Mouse (Mus musculus) cerebellum, adult 11-12 months (tissue): ENCODE data around the gene Kat7.
A peak's percentile ranks its signal among the peaks of the same experiment; 100 is the strongest.

Experiments used
- DNase-seq: peaks from one replicate; pipeline ENCODE4 v3.0.0; 2022

Kat7 gene

DNA sequence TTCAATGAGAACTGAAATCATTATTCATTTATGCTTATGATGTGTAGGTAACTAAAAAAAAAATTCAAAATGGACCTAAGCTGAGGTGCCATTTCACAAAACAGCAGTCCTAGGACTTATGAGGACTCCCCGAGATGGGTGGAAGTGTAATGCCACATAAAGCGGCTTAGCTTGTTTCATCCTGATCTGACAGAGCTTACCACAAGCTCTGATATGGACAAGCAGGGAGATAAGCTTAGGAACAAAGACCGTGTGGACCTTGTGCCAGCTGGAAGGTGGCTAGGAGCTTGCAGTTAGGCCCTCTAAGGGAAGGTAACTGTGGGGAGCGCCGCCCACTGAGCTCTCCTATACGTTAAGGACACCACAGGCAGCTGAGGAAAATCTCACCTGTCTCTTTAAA is 34.0 kb downstream of the Kat7 start:
- DNase-seq, result no peak

DNA sequence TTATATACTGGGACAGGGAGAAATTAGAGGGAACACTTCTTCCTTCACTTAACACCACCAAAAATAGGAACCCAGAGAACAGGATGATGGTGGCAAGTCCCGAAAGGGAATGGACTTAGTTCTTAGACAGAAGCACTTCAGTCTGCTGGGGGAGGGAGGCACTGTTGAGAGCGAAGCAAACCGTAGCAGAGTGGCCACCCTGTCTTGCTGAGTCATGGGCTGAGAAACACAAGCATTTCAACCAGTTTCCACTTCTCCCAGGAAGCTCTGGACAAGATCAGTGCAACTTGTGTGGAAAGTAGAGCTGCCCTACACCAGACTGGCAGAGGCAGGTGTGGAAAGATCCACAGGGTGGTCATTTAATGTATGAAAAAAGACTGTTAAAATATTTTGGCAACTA is 35.4 kb downstream of the Kat7 start:
- DNase-seq, result no peak

DNA sequence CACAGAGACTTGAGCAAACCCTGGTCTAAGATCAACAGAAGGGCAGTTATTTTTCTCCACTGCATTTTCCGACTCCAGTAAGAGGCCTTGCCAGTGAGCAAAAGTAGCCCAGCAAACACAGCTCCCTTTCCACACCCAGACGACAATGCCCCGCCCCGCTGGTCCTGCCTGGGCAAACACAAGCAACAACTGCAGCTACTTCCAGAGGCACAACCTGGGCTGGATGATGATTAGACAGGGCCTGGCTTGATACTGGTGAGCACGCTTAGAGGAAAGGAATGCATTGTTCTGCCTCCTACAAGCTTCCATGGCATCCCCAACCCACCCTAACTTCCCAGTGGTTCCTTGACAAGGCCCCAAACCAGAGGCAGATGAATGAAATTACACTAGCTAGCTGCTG is 36.4 kb downstream of the Kat7 start:
- DNase-seq, result no peak

DNA sequence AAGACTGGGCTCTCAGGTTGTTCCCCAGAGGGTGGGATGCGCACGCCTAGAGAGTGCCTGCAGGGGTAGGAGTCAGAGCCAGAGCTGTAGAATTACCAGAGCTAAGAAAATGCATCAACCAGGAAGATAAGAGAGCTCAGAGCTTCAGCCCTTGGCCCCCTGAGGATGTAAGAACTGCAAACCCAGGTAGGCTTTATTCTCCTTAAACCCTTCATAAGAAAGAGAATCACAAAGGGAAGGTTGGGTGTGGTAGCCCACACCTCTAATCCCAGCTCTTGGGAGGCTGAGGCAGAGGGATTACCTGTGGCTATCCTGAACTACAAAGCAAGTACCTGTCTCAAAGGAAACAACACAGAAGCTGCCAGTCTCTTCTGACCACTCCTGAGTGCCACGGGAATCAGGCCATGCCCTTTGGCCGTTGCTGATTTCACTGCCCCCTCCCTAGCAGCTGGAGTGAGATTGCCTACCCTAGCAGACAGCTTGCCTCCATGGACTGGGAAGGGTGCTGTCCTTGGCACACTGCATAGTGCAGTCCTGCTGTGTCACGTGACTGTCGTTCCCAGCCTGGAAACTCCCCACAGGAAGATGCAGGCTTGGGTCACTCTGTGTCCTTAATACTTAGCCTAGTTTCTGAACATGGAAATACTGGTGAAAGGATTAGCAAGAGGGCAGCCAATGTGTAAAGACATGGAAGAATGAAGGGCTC is 43.4 kb downstream of the Kat7 start:
- no peak for DNase-seq

DNA sequence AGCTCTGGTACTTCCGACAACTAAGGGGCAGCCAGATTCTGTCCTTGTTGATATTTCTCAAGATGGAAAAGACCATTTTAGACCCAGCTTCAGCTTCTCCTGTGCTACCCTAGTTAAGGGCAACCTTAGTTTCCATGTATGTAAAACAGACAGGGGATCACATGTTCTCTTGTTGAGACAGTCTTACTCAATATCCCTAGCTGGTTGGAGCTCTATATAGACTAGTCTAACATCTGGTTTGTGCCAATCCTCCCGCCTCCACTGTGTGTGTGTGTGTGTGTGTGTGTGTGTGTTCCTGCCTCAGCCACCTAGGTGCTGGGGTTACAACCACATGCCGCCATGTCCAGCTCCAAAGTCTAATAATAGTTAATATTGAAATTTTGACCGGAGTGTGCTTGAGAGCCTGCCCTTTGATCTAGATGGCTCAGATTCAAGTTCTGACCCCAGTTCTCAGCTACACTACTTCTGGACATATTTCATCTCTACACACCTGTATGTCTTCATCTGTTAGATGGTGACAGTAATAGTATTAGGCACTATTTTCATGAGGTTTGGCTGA is 45.5 kb downstream of the Kat7 start:
- no peak for DNase-seq

DNA sequence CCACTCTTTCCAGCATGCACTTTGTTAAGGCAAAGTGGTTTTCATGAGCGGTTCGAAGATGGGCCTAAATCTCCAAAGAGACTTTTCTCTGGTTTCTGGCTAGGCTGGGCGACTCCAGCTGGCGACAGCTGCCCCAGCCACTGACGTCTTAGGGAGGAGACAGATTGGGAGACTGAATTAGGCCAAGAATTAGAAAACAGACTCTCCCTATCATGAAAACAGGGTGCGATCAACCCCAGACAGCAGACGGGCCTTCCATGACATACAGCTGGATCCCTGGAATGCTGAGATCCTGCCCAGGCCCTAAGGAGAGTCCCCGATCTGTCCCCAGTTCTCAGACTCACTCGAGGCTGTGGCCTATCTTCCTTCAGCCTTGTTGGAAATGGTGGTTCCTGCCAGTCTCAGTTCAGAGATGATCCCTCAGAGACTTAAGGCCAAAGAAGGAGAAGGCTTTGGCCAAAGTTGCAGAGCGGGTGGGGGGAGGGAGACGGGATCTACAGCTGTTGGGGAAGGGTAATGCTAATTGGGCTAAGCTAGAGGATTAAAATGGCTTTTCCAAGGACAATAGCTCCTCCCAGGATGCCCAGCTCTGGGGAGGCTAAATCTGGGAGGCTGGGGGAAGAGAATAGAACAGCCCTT is 46.1 kb downstream of the Kat7 start:
- no peak for DNase-seq

DNA sequence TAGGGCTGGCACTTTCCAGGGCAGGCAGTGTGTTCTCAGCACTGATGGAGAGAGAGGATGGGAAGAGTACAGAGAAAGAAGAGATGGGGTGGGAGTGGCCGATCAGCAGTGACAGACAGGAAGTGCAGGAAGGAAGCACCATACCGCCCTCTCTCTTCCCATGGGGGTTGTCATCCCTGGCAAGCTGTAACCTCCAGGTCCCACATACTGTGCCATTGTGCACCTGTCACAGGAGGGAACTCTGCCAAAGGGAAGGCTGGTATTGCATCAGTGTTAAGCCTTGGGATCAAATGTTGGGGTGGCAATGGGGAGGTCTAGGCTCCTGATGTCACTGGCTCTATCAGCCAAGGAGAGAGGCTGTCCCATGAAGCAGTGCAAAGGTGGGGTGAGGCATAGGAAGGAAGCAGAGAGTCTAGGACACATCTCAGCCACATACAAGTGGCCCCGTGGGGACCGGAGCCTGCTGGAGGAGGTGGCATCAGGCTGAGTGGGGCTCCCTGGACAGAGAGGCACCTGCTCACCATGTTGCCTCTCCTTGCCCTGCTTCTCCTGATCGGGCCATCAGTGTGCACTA is 48.8 kb downstream of the Kat7 start, which contains the start of gene Tac4:
Gene Tac4, plus strand, starts transcription at position 352 of the 574 bp plus-strand sequence.
- peak; percentile 40 for DNase-seq

DNA sequence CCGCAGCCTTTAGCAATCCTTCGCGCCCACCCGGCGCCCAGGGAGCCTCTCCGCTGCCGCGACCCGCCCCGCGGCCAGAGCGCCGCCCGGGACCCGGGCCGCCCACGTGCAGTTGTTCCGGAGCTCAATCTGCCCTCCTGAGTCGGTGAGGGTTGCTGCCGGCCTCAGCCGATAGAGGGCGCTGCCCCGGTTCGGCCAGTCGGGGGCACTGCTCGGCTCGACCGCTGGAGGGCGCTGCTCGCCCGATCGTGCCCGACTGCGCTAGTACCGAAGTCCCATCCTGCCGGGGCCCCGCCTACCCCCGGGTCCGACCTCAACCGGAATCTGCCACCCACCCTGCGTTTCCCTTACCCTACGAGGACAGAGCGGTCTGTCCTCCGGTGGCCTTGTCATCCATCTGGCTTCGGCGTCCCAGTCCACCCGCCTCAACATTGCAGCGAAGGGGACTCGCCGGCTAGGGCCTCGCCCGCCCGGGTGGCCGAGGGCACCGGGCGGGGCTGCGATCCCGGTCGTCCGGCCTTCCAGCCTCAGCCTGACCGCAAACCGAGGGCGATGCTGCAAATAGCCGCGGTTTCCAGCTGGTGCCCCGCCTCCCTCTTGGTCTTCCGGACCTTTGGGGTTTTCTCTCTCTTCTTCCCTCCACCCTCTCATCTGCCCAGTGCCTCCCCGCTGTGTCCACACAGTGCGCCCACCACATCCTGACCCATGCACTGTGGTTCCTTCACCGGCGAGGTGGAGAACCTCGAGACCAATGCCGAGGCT is 50.8 kb downstream of the Kat7 start:
- DNase-seq, result peak; percentile 83

DNA sequence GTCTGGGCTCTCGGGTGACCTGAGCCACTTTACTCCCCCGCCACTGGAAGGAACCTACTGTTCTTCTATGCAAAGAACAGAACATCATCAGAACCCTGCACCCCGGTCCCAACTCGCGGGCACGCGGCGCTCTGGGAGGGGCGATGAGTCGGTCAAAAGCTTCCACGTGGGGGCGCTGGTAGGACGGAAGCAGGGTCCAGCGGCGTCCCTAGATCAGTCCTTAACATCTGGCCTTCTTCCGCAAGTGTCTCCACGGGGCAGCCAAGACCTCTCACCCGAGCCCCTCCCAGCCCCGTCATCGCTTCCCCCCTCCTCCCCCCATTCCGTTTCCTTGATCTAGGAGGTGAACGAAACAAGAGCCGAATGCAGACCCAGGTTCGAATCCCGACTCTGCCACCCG is 51.6 kb downstream of the Kat7 start:
- peak; percentile 52 for DNase-seq

DNA sequence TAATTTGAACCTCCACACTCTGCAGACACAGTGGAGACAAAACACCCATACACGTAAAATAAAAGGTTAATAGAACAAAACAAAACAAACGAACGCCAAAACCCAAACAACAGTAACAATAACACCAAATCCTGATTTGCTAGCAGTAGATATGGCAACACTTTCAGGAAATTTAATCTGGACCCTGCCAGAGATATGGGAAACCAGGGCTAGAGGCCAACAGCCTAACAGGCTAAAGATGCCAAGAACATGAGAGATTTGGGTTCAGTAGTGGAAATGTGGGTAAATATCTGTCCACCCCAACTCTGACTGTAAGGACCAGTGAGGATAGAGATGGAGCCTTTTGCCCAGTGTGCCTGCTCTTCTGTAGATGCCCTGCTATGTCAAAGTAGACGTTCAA is 52.1 kb downstream of the Kat7 start:
- DNase-seq, result no peak

DNA sequence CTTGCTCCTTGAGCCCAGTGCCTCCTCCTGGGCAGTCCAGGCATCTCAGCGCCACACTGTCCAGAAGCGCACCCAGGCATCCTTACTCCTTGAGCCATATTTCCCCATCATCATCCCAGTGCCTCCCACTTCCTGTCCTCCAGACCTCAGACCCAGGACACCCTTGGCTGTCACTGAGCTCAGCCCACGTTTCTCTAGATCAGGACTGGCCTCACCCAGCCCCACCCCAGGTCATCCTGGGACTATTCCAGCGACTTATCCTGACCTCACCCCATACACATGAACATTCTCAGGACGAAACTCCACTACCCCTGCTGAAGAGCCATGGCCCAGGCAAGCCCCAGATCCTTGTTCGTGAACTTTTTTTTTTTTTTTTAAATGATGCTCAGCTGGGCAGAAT is 54.3 kb downstream of the Kat7 start:
- DNase-seq, result no peak

DNA sequence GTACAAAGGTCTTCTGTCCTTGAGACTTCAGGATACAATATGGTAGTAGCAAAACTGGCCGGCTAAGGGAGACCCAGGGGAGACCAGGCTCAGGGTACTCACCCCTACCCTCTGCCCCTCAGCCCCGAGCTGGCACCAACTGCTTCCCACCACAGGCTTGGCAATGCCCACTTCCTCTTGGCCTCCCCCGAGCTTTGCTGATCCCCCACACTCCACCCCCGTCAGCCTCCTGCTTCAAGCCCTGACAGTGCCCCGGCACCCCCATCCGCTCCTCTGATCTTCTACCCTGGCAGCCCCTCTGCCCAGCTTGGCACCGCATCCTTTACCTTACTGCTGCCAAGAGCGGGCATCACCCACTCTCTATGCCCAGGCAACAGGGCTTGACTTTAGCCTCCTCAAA is 55.9 kb downstream of the Kat7 start:
- no peak for DNase-seq

DNA sequence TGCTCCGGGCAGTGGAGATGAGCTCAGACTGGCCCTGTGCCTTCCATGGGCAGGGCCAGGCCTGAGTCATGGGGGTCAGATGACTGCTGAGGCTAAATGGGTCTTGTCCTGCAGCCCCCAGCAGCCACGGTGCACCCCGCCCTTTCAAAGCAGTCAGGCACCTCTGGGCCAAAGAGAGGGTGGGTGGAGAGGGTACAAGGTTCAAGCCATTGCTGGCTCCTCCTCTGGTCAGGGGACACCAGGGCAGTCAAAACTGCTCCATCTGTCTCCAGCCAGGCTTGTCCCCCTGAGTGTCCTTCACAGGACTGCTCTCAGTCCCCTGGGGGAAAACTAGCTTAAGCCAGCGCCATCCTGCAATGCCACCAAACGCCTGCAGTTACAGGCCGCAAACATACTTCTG is 57.9 kb downstream of the Kat7 start:
- DNase-seq, result no peak

DNA sequence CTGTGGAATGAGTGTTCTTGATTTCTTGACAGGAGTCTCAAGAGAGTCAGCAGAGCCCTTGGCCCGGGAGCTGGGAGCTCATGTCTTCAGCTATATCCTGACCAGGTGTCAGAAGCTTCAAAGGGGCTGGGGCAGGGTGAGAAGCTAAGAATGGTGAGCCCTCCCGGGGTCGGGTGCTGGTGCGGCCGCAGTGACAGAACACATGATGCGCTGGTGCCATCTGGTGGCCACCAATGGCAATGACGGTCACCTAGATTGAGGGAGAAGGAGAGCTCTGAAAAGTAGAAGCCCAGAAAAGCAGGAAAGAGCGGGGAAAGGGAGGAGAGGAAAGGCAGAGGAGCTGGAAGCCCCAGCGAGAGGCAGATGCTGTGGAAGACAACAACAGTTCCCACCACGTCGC is 58.8 kb downstream of the Kat7 start:
- peak; percentile 34 for DNase-seq

DNA sequence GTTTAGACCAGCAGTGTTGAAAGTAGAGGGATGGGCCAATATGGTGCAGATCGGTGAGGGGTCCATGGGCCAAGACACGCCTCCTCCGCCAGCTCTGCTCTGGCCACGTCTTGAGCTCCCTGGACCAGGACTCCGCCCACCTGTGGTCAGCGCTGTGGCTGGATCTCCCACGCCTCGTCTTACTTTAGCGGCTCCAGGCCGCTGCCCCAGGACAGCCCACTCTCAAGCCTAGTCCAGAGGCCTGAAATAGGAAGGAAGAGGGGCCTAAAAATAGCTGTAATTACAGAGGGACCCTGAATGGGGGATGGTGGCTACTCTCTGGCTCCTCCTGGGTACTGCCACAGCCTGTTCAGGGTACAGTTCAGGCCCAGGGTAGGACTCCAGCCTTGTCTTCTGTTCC is 59.9 kb downstream of the Kat7 start:
- DNase-seq, result no peak

DNA sequence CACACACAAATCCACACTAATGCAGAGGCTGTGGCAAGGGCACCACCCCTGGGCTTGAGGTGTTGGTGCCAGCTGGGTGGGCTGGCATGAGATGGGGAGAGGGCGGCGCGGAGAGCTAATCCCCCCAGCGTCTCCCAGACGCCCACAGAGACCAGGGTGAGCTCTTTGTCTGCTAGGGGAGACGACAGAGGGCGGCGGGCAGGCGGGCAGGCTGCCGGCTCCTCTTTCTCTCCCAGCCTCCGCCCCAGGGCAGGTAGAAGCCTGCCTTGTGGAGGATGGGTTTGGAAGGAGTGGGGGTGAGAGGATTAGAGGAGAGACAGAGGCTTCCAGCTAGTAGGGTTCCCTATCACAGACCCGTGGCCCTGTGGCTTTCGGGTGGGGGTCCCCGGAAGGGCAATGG is 63.0 kb downstream of the Kat7 start:
- DNase-seq, result no peak

DNA sequence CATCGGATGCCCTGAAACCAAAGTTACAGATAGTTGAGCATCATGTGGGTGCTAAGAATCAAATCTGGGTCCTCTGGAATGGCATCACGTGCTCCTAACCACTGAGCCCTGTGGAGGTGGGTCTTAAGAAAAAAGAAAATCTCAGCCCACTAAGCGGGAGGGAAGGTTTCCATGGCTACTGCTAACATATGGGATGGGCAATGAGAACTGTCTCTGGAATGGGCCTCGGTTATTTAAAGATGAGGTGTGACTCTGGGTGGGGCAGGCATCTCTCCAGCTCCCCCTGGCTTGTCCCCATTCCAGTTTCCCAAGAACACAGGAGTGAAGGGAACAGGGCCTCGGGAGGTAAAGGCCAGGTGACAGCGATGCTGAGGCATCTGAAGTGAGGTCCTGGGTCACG is 64.6 kb downstream of the Kat7 start:
- no peak for DNase-seq

DNA sequence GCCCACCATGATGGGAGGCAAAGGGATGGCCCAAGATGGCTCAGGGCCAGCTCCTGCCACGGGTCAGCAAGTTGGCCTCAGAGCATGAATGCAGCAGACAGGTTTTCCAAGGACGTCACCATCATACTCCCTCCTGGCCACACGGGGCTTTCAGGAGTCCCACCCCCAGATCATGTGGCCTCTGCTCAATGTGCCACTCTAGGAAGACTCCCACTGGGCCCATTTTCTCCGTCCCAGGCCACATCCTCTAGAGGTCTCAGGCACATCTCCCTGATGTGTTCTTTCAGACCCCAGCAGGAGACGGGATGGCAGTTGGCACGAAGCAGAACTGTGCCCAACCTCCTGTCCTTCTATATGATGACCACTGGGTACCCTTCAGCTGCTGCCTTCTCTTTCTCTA is 67.4 kb downstream of the Kat7 start:
- no peak for DNase-seq

DNA sequence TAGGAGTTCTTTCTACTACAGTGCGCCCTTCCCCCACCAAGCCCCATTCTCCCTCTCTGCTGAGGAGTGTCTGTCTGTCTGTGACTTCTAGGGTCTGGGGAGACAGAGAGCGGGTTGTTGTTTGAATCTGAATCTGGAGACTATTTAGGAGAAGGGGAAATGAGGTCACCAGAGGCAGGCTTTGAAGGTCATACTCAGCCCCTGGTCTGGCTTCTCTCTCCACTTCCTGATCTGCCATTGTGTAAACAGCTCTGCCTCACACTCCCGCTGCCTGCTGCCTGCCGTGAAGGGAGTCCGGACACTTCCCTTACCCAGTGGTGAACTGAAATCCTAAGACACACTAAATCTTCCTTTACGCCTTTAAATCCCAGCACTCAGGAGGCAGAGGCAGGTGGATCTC is 71.6 kb downstream of the Kat7 start:
- DNase-seq, result no peak

DNA sequence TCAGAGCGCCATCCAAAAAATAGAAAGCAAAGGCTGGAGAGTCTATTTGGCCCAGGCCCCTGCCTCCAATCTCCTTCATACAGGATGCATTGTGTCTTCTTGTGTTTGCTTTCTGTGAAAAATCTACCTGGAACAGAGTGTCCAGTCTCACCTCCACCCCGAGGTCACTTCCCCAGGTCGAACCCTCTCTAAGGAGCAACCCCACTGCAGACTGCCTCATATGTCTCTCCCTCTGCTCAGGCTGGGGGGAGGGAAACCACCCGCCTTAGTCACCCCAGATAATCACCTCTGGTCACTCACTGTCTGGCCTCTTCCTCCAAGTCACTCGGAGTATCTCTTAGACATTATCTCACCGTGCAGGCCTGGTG is 77.7 kb downstream of the Kat7 start:
- no peak for DNase-seq

DNA sequence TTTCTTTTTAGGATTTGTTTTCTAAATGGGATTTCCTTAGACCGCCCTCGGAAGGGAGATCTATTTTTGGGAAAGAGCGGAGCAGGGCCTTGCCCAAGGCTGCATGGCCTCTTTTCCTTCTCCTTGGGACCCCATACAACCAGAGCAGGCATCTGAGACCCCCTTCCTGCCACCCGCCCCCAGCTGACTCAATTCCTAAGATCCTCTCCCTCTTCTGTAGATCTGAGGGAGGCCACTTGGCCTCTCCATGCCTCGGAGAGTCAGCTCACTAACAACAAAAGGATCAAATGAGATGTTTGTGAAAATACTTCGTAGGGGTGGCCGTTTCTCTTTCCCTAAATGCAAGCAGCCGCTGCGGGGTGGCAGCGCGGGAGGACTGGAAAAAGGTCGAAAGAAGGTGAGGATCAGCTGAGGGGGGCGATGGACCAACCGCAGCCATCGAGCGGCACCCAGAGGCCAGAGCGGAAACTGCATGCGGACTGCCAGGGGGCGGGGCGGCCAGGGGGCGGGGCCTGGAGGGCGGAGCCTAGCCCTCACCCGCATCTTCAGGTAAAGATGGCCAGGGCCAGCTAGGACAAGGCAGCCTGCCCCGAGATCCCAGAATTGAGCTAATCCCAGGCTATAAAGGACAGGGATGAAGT is 78.2 kb downstream of the Kat7 start:
- peak; percentile 29 for DNase-seq

DNA sequence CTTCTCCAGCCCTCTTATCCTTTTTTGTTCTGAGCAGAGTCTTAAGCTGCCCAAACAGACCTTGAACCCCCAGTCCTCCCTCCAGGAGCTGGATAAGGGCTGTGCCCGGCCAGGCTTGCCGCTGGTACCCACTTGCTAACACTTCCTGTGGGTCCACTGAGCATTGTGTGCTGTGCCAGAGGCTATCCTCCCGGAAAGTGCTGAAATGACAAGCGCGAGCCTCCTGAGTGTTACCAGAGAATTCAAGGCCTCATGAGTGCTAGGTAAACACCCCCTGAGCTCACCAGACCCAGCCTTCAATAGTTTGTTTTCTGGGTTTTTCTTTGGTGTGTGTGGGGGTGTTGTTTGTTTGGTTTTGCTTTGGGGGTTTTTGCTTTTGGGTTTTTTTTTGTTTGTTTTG is 82.6 kb downstream of the Kat7 start:
- DNase-seq, result no peak

DNA sequence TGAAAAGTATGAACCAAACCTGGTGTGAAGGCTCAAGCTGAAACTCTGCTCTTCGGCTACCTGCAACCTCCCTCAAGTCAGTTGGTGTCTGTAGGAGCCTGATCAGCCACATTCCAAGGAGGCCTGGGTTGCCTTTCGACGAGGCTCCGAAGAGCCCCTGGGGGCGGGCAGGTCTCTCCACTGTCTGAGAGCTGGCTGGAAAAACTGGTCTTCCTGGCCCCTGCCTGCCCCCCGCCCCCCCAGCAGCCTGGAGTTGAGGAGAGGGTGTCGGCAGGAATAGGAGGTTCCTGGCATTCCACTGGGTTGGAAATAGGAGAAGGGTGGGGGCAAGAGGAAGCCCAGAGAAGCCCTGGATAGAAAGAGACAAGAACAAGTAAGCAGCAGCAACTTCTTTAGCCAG is 84.6 kb downstream of the Kat7 start:
- DNase-seq, result no peak
